Mouse (Mus musculus) midbrain, postnatal 0 days (tissue): ENCODE measurements around the gene Elf2. TPM values are rescaled to one million over a fixed set of nuclear protein-coding genes. Genes with fewer than 3 reads are reported as not detected.

Experiments
- ATAC-seq: fragments of 200-750 bp; cut with Nextera tagmentation; 2 replicates; pipeline ENCODE4 v1.8.0; 2017; ENCODE audit warnings: moderate number of reproducible peaks, mild to moderate bottlenecking, moderate TSS enrichment, moderate library complexity; ENCODE audit not compliant: low FRiP score
- DNase-seq: peaks from one replicate; pipeline ENCODE4 v3.0.0-alpha.2; 2015; ENCODE audit warnings: low spot score
- H3K27ac ChIP-seq: fragments of 300-500 bp; sonication (generic); 2 replicates; pipeline ENCODE4 v1.5.1; 2014; ENCODE audit warnings: low read depth, mild to moderate bottlenecking, low read length, mixed read lengths
- H3K27me3 ChIP-seq: fragments of 300-500 bp; sonication (generic); 2 replicates; pipeline ENCODE4 v1.6.1; 2014; ENCODE audit warnings: low read length, control low read depth, mixed read lengths; ENCODE audit not compliant: insufficient read depth
- H3K36me3 ChIP-seq: fragments of 300-500 bp; sonication (generic); 2 replicates; pipeline ENCODE4 v1.6.1; 2014; ENCODE audit warnings: low read length, control low read depth, mixed read lengths; ENCODE audit not compliant: insufficient read depth
- H3K4me1 ChIP-seq: fragments of 300-500 bp; sonication (generic); 2 replicates; pipeline ENCODE4 v1.6.1; 2014; ENCODE audit warnings: mild to moderate bottlenecking, control low read depth, antibody characterized with exemption, low read length, mixed read lengths; ENCODE audit not compliant: insufficient read depth
- H3K4me2 ChIP-seq: fragments of 300-500 bp; sonication (generic); 2 replicates; pipeline ENCODE4 v1.6.1; 2014; ENCODE audit warnings: low read depth, mild to moderate bottlenecking, low read length, mixed read lengths; ENCODE audit not compliant: poor library complexity, severe bottlenecking
- H3K4me3 ChIP-seq: fragments of 300-500 bp; sonication (generic); 2 replicates; pipeline ENCODE4 v1.5.1; 2014; ENCODE audit warnings: low read depth, mild to moderate bottlenecking, low read length, moderate library complexity
- H3K9ac ChIP-seq: fragments of 300-500 bp; sonication (generic); replicated peaks from 2 replicates; pipeline ENCODE4 v1.6.1; 2014; ENCODE audit warnings: mild to moderate bottlenecking, low read length, moderate library complexity, mixed read lengths; ENCODE audit not compliant: poor library complexity, severe bottlenecking
- H3K9me3 ChIP-seq: fragments of 300-500 bp; sonication (generic); 2 replicates; pipeline ENCODE4 v1.6.1; 2016; ENCODE audit warnings: low read length, control low read depth
- CTCF ChIP-seq: IDR thresholded peaks from 2 replicates; pipeline ENCODE4 v1.5.1; 2016; ENCODE audit warnings: antibody characterized with exemption, mild to moderate bottlenecking
- WGBS: fragments of 180-500 bp; shearing (Covaris S2); extraction: QIAGEN DNeasy Blood & Tissue Kit; methylation state at CpG from one replicate; pipeline ENCODE4 v1.1.7; 2014; 5-methylcytosine and 5-hydroxymethylcytosine counted together
- polyA plus RNA-seq: library from polyadenylated mRNA; unstranded; fragments of >200 nt; fragmentation: Nextera tagmentation; extraction: Ambion mirVana; gene quantifications from 2 replicates; pipeline ENCODE4 v1.2.1, GENCODE M21; 2015
- total RNA-seq: library from RNA; depleted of rRNA; stranded (reverse); fragments of >200 nt; gene quantifications from 2 replicates; pipeline ENCODE4 v1.2.3, GENCODE M21; 2014

The Elf2 gene
- total and polyA plus RNA-seq, 2 experiments from 2014 or later, result 26.1 to 38.7 TPM

DNA sequence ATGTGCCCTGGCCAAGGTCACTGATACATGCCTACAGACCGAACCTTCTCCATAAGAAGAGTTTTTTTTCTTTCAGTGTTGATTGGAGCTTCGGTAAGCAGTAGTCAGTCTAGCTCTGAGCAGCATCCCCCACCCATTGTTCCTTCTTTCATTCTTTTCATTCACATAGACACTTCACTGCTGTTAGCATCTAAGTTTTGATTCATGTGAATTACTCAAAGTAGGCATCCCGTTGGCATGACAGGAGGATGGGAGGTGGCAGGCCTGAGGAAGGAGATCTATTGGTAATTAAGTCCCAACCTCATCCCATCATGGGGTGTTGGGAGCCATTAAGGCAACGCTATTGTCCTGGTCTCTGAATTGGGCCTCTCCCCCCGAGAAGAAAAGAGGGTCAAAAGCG, 124.8 kb downstream of the Elf2 start:
- H3K9ac ChIP-seq, result no peak overlapping the region
- no peak for ATAC-seq
- WGBS, result 96% methylated on average over 6 of the region's 6 CpGs
- no peaks in the 10 kb centered on the region for H3K36me3 ChIP-seq
- no peak overlapping the region for H3K4me2 ChIP-seq
- DNase-seq, result no peak
- no peaks in the 10 kb centered on the region for H3K9me3 ChIP-seq
- H3K4me3 ChIP-seq, result no peak overlapping the region
- no peaks in the 10 kb centered on the region for H3K27me3 ChIP-seq
- TF ChIP-seq CTCF, result no peak
- no peaks in the 10 kb centered on the region for H3K4me1 ChIP-seq
- no peak overlapping the region for H3K27ac ChIP-seq

GRCm38 (mm10) chr3:51213111-51213510, 127.4 kb downstream of the Elf2 start:
- no peak overlapping the region for H3K9ac ChIP-seq
- H3K4me2 ChIP-seq, result no peak overlapping the region
- DNase-seq (no peak), ATAC-seq (no peak)
- no peak overlapping the region for H3K4me3 ChIP-seq
- no peak for TF ChIP-seq CTCF
- H3K27me3 ChIP-seq, result no peaks in the 10 kb centered on the region
- no peaks in the 10 kb centered on the region for H3K9me3 ChIP-seq
- no peaks in the 10 kb centered on the region for H3K36me3 ChIP-seq
- no peaks in the 10 kb centered on the region for H3K4me1 ChIP-seq
- H3K27ac ChIP-seq, result no peak overlapping the region
- 98% methylated on average over 3 of the region's 3 CpGs for WGBS

DNA sequence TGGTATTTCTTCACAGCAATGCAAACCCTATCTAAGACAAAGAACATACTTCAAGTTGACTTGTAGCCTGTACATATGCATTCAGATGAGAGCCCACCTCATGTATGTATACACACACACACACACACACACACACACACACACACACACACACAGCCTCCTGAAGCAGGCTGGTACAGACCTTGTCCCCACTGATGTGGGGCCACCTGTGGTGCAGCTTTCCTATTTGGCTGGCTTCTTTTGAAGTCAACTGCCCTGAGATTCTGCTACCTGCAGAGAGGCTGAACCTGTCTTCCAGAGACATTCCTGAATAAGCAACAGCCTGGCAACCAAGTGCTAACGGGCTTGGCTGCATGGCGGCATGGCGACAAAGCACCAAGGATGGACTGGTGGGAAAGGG, 130.0 kb downstream of the Elf2 start:
- no peak overlapping the region for H3K4me2 ChIP-seq
- 88% methylated on average over 3 of the region's 3 CpGs for WGBS
- H3K36me3 ChIP-seq, result no peaks in the 10 kb centered on the region
- no peaks in the 10 kb centered on the region for H3K27me3 ChIP-seq
- no peaks in the 10 kb centered on the region for H3K9me3 ChIP-seq
- no peak overlapping the region for H3K4me3 ChIP-seq
- no peaks in the 10 kb centered on the region for H3K4me1 ChIP-seq
- DNase-seq (no peak), ATAC-seq (no peak)
- H3K9ac ChIP-seq, result no peak overlapping the region
- no peak overlapping the region for H3K27ac ChIP-seq
- TF ChIP-seq CTCF, result no peak

- Histone ChIP-seq H3K9ac (no peak overlapping the region), H3K27me3 (no peaks in the 10 kb centered on the region), H3K27ac (no peak overlapping the region), H3K9me3 (no peaks in the 10 kb centered on the region), H3K4me1 (no peaks in the 10 kb centered on the region), H3K4me2 (no peak overlapping the region), H3K36me3 (no peaks in the 10 kb centered on the region), H3K4me3 (no peak overlapping the region)
- TF ChIP-seq CTCF, result no peak
- 87% methylated on average over 7 of the region's 7 CpGs for WGBS
- DNase-seq (no peak), ATAC-seq (no peak)
Measured at GRCm38 (mm10) chr3:51209503-51210314, 130.8 kb downstream of the Elf2 start.

DNA sequence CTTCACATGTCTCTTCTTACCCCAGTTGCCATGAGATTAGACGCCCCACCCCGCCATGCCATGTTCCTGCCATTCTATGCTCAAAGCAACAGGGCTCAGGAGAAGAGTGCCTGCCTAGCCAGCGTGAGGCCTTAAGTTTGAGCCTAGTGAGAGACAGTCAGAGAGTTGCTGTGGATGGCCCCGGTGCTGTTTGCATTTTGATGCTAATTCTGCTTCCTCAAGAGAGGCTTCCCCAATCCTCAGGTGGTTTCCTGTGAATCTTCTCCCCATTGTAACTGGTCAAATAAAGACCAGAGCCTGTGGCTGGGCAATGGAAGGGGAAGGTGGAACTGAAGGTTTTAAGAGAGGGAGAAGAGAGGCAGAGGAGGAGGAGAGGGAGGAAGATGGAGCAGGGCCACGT, 131.8 kb downstream of the Elf2 start:
- H3K36me3 ChIP-seq, result no peaks in the 10 kb centered on the region
- no peaks in the 10 kb centered on the region for H3K9me3 ChIP-seq
- ATAC-seq, result no peak
- H3K4me2 ChIP-seq, result no peak overlapping the region
- no peak overlapping the region for H3K27ac ChIP-seq
- no peak overlapping the region for H3K4me3 ChIP-seq
- no peak for TF ChIP-seq CTCF
- no peak overlapping the region for H3K9ac ChIP-seq
- H3K4me1 ChIP-seq, result no peaks in the 10 kb centered on the region
- WGBS, result 56% methylated on average over 5 of the region's 5 CpGs
- no peaks in the 10 kb centered on the region for H3K27me3 ChIP-seq
- no peak for DNase-seq

- Histone ChIP-seq H3K9me3 (no peaks in the 10 kb centered on the region), H3K27me3 (no peaks in the 10 kb centered on the region), H3K4me2 (no peak overlapping the region), H3K4me3 (no peak overlapping the region), H3K9ac (no peak overlapping the region), H3K4me1 (no peaks in the 10 kb centered on the region), H3K27ac (no peak overlapping the region), H3K36me3 (no peaks in the 10 kb centered on the region)
- DNase-seq (no peak), ATAC-seq (no peak)
- WGBS, result 72% methylated on average over 7 of the region's 7 CpGs
- TF ChIP-seq CTCF, result no peak
Measured at GRCm38 (mm10) chr3:51206521-51206920, 133.9 kb downstream of the Elf2 start.
